Mouse (Mus musculus) kidney, adult 9 months (tissue): Measurements from ENCODE around the gene Twist1.

Experiments
- DNase-seq: peaks from one replicate; pipeline ENCODE4 v3.0.0; 2022

Twist1 gene

DNA sequence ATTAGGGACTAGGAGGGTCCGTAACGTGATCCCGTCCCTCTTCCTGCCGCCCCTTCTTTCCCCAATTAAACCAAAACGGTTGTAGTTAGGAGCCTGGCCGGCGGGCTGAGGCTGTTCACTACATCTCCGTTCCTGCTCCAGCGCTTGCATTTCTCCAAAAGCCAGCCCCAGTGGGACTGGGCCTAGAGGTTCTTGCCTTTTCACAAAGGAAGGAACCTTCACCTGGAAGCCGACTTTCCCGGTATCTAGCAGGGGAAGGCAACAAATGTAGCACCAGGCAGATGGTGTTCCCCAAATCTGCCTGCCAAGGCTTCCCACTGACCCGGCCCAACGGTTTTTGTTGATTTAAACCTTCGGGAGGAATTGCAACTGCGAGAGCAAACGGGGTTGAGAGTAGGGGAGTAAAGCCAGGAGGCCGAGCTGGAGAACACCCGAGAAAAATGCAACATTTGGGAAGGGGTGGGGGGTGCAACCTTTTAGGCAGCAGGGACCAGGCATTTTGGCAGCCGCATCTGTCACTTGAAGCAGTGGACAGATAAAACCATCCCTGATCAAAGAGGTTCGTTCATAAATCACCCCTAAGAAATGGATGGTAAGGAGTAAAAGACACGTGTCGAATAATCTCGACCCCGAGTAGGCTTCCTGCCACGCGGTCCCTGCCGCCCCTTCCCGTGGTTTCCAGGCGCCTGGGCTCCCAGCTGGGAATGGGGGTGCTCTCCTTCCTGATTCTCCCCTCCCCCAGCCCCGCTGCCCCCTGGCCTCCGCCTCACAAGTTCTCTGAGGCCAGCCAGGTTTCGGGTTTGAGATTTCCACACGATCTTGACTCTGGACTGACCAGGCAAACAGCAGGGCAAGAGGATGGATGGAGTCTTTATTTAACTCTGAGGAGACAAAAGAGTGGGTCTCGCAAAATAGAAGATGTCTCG, 9.3 kb downstream of the Twist1 start:
- no peak for DNase-seq

GRCm38 (mm10) chr12:33967514-33967913, 10.0 kb downstream of the Twist1 start:
- no peak for DNase-seq

DNA sequence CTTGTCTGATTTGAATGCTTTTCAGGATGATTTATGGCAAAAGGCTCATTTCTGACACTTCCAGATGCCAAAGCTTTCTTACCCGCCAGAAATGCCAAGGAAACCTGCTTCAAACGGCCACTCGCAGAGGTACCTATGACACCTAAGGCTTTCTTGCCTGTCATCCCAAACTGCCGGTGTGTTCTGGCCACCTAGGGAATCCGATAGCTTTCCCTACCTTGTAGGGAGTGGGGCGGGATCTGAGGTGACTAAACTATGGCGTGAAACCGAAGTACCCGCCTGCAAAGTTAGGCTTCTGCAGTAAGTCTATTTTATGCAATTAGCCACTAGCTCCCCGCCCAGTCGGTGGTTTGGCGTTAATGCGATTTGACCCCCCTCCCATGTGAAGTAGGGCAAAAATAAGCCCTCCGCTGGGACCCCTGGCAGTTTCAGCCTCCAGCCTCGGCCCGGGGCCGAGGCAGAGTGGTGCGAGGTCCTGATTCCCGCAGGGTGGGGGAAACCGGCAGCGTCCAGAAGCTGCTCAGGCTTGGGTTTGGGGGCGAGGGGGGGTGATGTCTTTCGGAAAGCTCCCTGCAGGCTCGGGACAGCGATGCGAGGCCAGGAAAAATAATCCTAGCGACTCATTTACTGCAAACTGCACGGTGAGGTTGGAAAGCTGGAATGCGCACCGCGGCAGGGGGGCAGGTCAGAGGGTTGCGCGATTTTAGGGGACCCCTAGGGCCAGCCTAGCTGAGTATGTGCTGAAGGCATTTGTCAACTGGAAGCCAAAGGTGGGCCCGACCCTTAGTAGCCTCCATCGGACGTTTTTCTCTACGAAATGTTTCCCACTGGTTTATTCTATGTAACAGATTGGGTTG, 10.8 kb downstream of the Twist1 start:
- no peak for DNase-seq

GRCm38 (mm10) chr12:33968898-33969178, 11.4 kb downstream of the Twist1 start:
- DNase-seq = no peak

DNA sequence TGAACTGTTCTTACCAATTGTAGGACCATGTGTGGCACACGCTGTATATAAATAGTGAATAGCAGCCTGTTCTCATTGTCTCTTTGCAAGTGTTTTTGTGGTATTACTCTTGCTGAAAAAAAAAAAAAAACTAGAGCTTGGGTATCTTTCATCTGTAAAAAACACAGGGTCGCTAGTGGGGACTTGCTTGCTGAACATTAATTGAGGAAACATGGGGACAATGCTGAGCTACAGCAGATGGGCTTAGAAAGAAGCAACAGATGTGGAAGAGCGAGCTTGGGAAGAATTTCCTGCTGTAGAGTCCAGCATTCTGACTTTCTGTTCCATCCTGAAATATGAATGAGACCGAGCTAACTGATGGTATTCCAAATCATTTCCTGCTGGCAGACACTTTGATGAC, 22.7 kb downstream of the Twist1 start:
- DNase-seq = no peak

- no peak for DNase-seq
Observed at GRCm38 (mm10) chr12:33981433-33981832, 24.0 kb downstream of the Twist1 start.

DNA sequence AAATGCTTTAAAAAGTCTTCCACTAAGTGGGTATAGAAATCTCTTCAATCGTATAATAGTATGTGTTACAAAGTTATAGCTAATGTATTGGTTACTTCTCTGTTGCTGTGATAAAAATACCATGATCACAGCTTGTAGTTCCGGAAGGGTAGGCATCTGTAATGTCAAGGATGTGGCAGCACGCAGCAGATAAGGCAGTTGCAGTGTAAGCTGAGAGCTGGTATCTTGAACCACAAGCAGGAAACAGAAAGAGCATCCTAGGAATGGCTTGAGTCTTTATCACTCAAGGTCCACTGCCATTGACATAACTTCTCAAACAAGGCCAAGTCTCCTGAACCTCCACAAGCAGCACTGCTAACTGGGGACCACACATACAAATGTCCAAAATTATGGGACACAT, 35.7 kb downstream of the Twist1 start:
- DNase-seq = no peak
